Mouse (Mus musculus) liver, adult 2 months (tissue): Measurements from ENCODE around the gene Gm20869. TPM values are rescaled to one million over a fixed set of nuclear protein-coding genes. Genes with fewer than 3 reads are reported as not detected.
"Not testable (repeated sequence)": the region's sequence is repeated elsewhere in the genome, so short reads cannot be mapped to it uniquely, and the experiment has no call there.

Experiments
- DNase-seq: peaks from one replicate; pipeline ENCODE4 v3.0.0-alpha.2; 2011; ENCODE audit warnings: low read depth, low spot score; ENCODE audit errors: extremely low read depth
- H3K27ac ChIP-seq: fragments of 200-500 bp; replicated peaks from 2 replicates; pipeline ENCODE4 v1.5.1; 2012; ENCODE audit warnings: low read depth, mild to moderate bottlenecking, control low read depth, inconsistent platforms, low read length; ENCODE audit not compliant: insufficient read depth
- H3K27me3 ChIP-seq: fragments of 200-500 bp; 2 replicates; pipeline ENCODE4 v1.6.1; 2012; ENCODE audit warnings: mild to moderate bottlenecking, moderate library complexity, low read length, inconsistent platforms; ENCODE audit not compliant: control insufficient read depth, insufficient read depth
- H3K36me3 ChIP-seq: fragments of 200-500 bp; 2 replicates; pipeline ENCODE4 v1.6.1; 2012; ENCODE audit warnings: low read length, inconsistent platforms; ENCODE audit not compliant: control insufficient read depth, insufficient read depth
- H3K4me1 ChIP-seq: fragments of 200-500 bp; 2 replicates; pipeline ENCODE4 v1.6.1; 2011; ENCODE audit warnings: low read length; ENCODE audit not compliant: control insufficient read depth, insufficient read depth
- H3K4me3 ChIP-seq: fragments of 200-500 bp; 2 replicates; pipeline ENCODE4 v1.5.1; 2011; ENCODE audit warnings: low read depth, mild to moderate bottlenecking, control low read depth, low read length, moderate library complexity; ENCODE audit not compliant: insufficient read depth
- H3K79me2 ChIP-seq: fragments of 200-500 bp; 2 replicates; pipeline ENCODE4 v1.6.1; 2012; ENCODE audit warnings: inconsistent platforms, mild to moderate bottlenecking, low read length, moderate library complexity; ENCODE audit not compliant: control insufficient read depth, insufficient read depth
- H3K9ac ChIP-seq: fragments of 200-500 bp; 2 replicates; pipeline ENCODE4 v1.6.1; 2012; ENCODE audit warnings: low read depth, mild to moderate bottlenecking, control low read depth, inconsistent platforms, low read length
- WGBS: fragments of 180-500 bp; shearing (Covaris S2); methylation state at CpG from one replicate; pipeline ENCODE4 v1.1.7; 2018; 5-methylcytosine and 5-hydroxymethylcytosine counted together
- polyA plus RNA-seq: library from polyadenylated mRNA; depleted of rRNA; stranded (reverse); fragments of >200 nt; gene quantifications from 2 replicates; pipeline ENCODE4 v1.2.3, GENCODE M21; 2012; rRNA removed
- total RNA-seq: library from RNA; depleted of rRNA; stranded (reverse); fragments of >200 nt; gene quantifications from 2 replicates; pipeline ENCODE4 v1.2.3, GENCODE M21; 2014; rRNA removed

The Gm20869 gene
- total RNA-seq (not detected in 2 replicates), polyA plus RNA-seq (not detected in 2 replicates)

DNA sequence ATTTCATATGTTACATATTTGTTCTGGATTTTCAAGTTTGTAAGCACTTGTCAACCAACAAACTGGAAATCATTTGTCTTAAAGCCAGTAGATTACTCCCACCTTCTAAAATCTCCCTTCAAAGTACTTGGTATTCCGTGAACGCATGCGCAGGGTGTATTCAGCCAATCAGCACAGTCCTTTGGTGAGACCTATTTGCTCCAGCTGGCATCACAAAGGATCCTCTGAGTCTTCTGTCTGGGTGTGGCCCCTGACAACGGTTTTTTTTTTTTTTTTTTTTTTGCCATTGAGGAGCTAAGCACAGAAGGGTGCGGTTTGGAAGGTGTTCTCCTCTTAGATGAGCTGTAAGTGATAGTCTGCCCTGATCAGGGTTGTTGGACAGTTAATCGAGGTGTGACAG, at the start of gene Gm20869:
TSS of gene Gm20869 (plus strand) at position 301 of the 400 bp plus-strand sequence.
- DNase-seq, H3K9ac ChIP-seq, H3K4me3 ChIP-seq, H3K4me1 ChIP-seq, H3K36me3 ChIP-seq, H3K27ac ChIP-seq, H3K27me3 ChIP-seq, H3K79me2 ChIP-seq: not testable (repeated sequence)
- WGBS = no CpG with 5 or more reads among the region's 6 CpGs

Other genes with a start within 250 kb of the Gm20869 start
- not detected in 2 replicates for gene Gm20870, start 222.6 kb downstream of the Gm20869 start, total RNA-seq
- not detected in 2 replicates for gene Gm20870, start 222.6 kb downstream of the Gm20869 start, polyA plus RNA-seq